Mouse (Mus musculus): ENCODE results near the gene Gdi1. TPM values are rescaled to one million over a fixed set of nuclear protein-coding genes. Genes with fewer than 3 reads are reported as not detected.

Gdi1 gene
- polyA plus RNA-seq, 1 experiment from 2014 or later = 86.1 TPM

Other genes starting within 250 kb of the Gdi1 start
- gene Opn1mw, start 177.5 kb upstream of the Gdi1 start, polyA plus RNA-seq (2018) = not detected in 3 replicates
- 13.0 to 16.3 TPM (median 15.6 TPM) in 3 replicates for gene Mecp2, start 169.6 kb upstream of the Gdi1 start, polyA plus RNA-seq (2018)
- gene Tex28, start 137.2 kb upstream of the Gdi1 start, polyA plus RNA-seq (2018) = not detected in 3 replicates
- not detected in 3 replicates for gene Tktl1, start 127.7 kb upstream of the Gdi1 start, polyA plus RNA-seq (2018)
- 167 to 435 TPM (median 388 TPM) in 3 replicates for gene Flna, start 55.2 kb upstream of the Gdi1 start, polyA plus RNA-seq (2018)
- gene Emd, start 50.3 kb upstream of the Gdi1 start, polyA plus RNA-seq (2018) = 35.7 to 94.2 TPM (median 47.2 TPM) in 3 replicates
- gene Rpl10, start 34.2 kb upstream of the Gdi1 start, polyA plus RNA-seq (2018) = 1,104 to 3,117 TPM (median 2,186 TPM) in 3 replicates
- 20.9 to 53.4 TPM (median 35.7 TPM) in 3 replicates for gene Taz, start 23.1 kb upstream of the Gdi1 start, polyA plus RNA-seq (2018)
- 142 to 185 TPM (median 160 TPM) in 3 replicates for gene Dnase1l1, start 22.7 kb upstream of the Gdi1 start, polyA plus RNA-seq (2018)
- gene Atp6ap1, start 7.9 kb upstream of the Gdi1 start, polyA plus RNA-seq (2018) = 423 to 572 TPM (median 484 TPM) in 3 replicates
- 106 to 278 TPM (median 113 TPM) in 3 replicates for gene Fam50a, start 8.0 kb downstream of the Gdi1 start, polyA plus RNA-seq (2018)
- 1.9 to 2.8 TPM (median 2.2 TPM) in 3 replicates for gene Plxna3, start 24.1 kb downstream of the Gdi1 start, polyA plus RNA-seq (2018)
- gene Lage3, start 48.6 kb downstream of the Gdi1 start, polyA plus RNA-seq (2018) = 25.6 to 62.6 TPM (median 35.9 TPM) in 3 replicates
- gene Ubl4a, start 68.2 kb downstream of the Gdi1 start, polyA plus RNA-seq (2018) = 17.1 to 29.5 TPM (median 25.0 TPM) in 3 replicates
- gene Slc10a3, start 68.4 kb downstream of the Gdi1 start, polyA plus RNA-seq (2018) = 25.6 to 29.5 TPM (median 27.5 TPM) in 3 replicates
- 24.1 to 37.8 TPM (median 27.4 TPM) in 3 replicates for gene Fam3a, start 88.3 kb downstream of the Gdi1 start, polyA plus RNA-seq (2018)
- gene Ikbkg, start 88.3 kb downstream of the Gdi1 start, polyA plus RNA-seq (2018) = 21.1 to 27.6 TPM (median 22.4 TPM) in 3 replicates
- gene G6pdx, start 124.2 kb downstream of the Gdi1 start, polyA plus RNA-seq (2018) = 140 to 235 TPM (median 171 TPM) in 3 replicates
- gene Gm6880, start 176.4 kb downstream of the Gdi1 start, polyA plus RNA-seq (2018) = not detected in 3 replicates